Mouse (Mus musculus) neural tube, embryonic 10.5 days (tissue): ENCODE measurements around the gene Gm28048.

Source experiments
- DNase-seq: peaks from one replicate; pipeline ENCODE4 v3.0.0-alpha.2; 2017; ENCODE audit warnings: low spot score; ENCODE audit errors: extremely low spot score

Gene Gm28048

DNA sequence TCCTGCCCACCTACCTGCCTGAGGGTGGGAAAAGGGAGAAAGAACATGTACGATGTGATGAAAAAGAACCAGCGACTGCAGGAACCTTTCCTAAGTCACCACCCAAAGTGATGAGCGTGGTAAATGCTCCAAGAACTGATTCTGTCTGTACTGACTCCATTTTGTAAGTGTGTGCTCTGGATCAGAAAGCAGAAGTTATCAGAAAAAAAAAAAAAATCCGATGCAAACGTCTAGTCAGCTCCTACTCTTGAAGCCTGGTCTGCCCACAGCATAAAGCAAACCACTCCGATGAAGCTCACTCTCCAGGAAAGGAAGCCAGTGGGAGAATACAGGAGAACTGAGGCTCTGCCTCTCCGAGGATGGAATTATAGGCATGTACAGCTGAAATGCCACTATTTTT lies 29.2 kb downstream of the Gm28048 start:
- DNase-seq: no peak

GRCm38 (mm10) chr11:22950131-22950530 lies 31.8 kb downstream of the Gm28048 start:
- DNase-seq: no peak

GRCm38 (mm10) chr11:22949101-22949500 lies 32.8 kb downstream of the Gm28048 start:
- no peak for DNase-seq

- no peak for DNase-seq
Observed at GRCm38 (mm10) chr11:22938983-22939382, 42.9 kb downstream of the Gm28048 start.

GRCm38 (mm10) chr11:22937716-22938316 lies 44.1 kb downstream of the Gm28048 start:
- no peak for DNase-seq

GRCm38 (mm10) chr11:22936446-22937125 lies 45.3 kb downstream of the Gm28048 start:
- DNase-seq: no peak

DNA sequence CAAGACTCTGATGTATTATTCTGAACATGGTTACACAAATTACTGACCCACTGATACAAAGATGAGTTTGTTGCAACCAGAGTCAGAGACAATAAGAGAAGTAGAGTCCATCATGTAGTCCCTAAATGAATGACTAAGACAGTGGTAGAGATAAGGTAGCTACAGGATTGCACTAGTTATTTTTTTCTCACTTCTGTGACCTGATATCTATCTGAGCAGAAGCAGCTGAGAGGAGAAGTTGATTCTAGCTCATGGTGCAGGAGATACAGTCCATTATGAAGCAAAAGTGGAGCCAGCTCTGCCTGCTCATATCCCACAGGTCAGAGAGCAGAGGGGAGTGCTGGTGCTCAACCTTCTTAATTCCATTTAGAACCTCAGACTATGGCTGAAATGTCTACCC lies 49.7 kb downstream of the Gm28048 start:
- DNase-seq: no peak

DNA sequence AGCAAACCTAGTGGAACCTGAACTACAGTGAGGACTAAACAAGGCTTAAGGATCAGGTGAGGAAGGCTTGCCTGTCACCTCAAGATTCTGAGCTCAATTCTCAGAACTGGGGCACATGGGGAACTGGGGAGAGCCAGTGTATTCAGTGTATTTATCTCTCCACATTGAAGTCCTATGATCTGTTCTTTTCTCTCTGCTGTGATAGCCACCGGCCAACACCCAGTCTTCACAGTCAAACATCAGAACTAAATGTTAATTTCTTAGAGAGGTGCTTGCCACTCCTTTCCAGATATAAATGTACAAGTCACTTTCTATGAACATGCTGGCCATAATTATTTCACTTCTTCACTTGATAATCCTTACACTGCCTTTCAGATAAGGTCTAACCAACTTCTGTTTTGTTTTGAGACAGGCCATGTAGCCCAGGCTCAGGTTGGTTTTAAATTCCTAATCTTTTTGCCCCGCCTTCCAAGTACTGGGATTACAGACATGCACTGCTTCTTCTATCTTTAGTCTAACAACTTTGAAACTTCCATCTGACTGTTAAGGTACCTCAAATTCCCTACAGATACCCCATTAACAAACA lies 50.5 kb downstream of the Gm28048 start:
- DNase-seq: no peak

DNA sequence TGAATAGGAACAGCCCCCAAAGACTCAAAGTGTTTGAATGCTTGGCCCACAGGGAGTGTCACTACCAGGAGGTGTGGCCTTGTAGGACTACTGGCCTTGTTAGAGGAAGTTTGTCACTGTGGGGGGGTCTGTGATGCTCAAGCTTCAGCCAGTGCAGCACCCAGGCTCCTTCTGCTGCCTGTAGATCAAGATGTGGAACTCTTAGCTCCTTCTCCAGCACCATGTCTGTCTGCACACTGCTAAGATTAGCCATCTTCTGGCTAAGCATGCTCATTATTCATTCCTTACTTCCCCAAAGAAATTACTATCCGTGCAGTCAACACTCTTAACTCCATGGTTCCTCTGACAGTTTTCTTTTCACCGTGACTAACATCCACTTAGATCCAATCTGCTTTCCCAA lies 51.8 kb downstream of the Gm28048 start:
- no peak for DNase-seq

DNA sequence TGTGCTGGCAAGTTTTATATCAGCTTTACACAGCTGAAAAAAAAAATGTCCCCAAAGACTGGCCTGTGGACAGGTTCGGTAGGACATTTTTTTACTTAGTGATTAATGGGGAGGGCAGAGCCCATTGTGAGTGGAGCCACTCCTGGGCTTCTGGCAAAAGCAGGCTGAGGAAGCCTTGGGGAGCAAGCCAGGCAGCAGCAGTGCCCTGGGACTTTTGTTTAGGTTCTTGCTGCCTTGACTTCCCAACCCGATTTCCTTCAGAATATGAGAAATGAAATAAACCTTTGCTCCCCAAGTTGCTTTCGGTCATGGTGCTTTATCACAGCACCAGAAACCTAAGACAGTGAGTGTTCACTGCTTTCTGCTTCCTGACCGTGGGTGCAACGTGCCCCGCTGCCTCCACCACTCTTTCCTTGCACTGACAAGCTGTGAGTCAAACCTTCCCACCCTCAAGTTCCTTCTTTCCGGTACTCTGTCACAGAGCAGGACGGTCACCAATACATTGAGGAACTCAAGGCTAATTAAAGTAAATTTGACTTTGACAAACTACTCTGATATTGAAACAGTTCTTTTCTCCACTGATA lies 53.2 kb downstream of the Gm28048 start:
- no peak for DNase-seq

- DNase-seq: no peak
Observed at GRCm38 (mm10) chr11:22923606-22924005, 58.3 kb downstream of the Gm28048 start.

DNA sequence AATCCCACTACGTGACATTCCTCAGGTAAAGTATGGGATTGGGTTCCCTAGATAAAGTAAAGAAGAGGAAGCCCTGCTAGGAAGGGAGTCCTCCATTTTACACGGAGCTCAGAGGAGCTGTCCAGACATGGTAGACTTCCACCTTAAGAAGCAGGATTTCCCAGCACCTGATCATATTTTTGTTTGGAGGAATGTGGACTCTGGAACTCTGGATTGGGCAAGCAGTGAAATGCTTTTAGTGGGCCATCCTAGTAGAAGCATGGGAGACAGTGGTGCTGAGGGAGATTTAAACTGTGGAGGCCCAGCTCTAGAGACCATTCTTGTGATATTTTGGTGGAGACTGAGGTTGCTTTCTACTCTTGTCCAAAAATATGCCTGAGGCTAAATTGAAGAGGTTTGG lies 59.3 kb downstream of the Gm28048 start:
- no peak for DNase-seq

GRCm38 (mm10) chr11:22919336-22919735 lies 62.6 kb downstream of the Gm28048 start:
- no peak for DNase-seq

- DNase-seq: no peak
Observed at GRCm38 (mm10) chr11:22917786-22918185, 64.1 kb downstream of the Gm28048 start.

DNA sequence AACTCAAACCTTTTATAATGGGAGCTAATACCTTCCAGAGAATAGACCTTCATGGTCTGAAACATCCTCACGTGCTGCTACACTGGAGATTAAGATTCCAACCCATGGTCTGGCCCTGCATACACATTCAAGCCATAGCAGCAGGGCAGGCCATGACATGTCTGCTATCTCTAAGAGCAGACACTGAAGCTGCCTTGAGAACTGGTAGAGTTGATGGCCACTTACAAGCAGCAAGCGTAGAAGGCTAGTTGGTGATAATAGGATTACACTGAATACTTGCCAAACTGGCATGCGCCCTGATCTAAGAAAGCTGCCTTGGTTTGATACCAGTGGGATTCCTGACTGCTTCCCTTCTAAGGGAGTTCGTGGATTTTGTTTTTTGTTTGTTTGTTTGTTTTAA lies 68.1 kb downstream of the Gm28048 start:
- no peak for DNase-seq

DNA sequence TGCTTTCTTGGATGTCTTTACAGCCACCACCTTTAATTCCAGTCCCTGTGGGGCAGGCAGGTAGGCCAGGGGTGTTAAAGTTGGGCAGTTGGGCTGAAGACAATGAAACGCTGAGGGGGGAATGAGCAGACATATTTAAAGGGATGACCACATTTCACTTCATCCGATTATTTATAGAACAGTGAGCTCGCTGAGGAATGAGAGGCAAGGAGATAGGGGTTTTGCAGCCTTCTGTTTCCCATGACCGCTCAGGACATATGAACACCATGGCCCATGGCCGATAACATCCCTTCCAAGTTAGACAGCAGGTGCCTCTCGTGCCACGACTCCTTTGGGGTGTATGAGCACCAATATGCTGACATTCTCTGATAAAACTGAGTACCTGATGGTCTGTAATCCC lies 70.1 kb downstream of the Gm28048 start:
- no peak for DNase-seq

DNA sequence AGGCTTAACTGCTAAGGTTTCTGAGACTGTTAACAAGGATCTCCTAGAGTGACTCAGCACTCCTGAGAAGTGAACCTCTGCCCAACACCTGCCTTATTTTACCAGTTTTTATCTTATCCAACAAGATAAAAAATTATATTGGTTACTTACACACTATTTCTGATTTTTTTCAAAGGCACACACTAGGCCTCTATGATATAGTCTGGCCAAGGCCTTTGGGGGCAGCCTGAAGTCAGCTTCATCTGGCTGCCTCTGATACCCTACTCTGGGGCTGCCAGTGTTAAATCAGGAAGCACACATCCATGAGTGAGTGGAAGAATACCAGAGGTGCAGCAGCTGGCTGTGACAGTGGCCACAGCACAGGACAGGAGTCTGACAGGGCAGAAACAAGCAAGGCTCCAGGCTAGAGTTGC lies 75.4 kb downstream of the Gm28048 start:
- DNase-seq: no peak

- DNase-seq: no peak
Observed at GRCm38 (mm10) chr11:22902923-22903322, 79.0 kb downstream of the Gm28048 start.

DNA sequence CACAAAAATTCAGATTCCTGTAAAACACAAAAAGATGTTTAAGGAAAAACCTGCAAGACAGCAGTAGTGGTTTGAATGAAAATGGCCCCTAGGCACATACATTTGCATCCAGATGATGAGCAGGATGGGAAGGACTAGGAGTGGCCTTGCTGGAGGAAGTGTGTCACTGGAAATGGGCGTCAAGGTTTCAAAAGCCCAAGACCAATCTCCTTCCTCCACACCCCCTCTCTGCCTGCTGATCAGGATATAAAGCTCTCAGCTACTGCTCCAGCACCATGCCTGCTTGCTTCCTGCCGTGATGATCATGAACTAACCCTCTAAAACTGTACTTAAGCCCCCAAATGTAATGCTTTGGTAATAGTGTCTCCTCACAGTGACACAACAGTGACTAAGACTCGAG lies 81.8 kb downstream of the Gm28048 start:
- no peak for DNase-seq

- no peak for DNase-seq
Observed at GRCm38 (mm10) chr11:22897642-22898041, 84.2 kb downstream of the Gm28048 start.

GRCm38 (mm10) chr11:22897127-22897526 lies 84.8 kb downstream of the Gm28048 start:
- DNase-seq: no peak

GRCm38 (mm10) chr11:22893075-22893474 lies 88.8 kb downstream of the Gm28048 start:
- no peak for DNase-seq

DNA sequence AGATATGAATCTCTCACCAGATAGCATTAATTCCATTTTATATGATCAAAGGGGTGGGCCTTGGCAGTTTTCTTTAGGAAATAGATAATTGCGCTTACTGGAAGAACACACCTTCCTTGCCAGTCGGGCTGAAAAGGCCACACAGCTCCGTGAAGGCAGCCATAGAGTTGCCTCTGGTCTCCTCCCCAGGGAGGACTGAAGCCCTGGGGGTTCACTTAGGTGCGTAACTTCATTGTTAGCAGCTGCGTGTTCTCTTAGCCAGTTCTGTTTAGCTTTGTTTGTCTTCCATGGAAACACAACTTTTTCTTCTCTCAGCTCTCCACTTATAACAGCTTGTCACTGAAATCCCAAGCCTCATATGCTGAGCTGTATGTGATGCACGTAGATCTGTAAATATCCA lies 89.4 kb downstream of the Gm28048 start:
- DNase-seq: no peak
